Mouse (Mus musculus) kidney, postnatal 36 days (tissue): ENCODE measurements at regions not wholly inside any gene's neighbourhood (a gene's known extent, or its start where the extent isn't known, plus 50 kb on each side); places are given as distances from the start of the nearest gene placed in this dataset.

ENCODE experiments used
- DNase-seq, 2 experiments: peaks; one replicate each; pipeline ENCODE4 v3.0.0; 2021 to 2022; ENCODE audit warnings: mixed read lengths in 2 of 2

DNA sequence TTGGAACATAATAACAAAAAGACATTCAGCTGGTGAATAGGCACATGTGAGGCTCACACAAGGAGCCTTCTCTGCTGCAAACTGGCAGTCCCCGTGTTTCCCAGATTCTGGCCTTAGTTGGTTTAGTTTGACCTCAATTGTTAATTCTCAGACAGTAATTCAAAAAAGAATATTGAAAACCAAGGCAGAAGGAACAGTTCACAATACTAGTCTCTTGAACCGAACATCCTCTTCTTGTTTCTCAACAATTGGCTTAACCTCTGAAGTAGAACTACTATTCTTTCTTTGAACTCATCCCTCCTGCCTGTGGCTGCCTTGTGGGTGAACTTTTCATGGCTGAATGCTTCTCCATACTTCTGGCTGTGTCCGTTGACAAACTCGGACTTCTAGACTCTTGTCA, 110.4 kb upstream of the Neil3 start:
- DNase-seq: no peak

DNA sequence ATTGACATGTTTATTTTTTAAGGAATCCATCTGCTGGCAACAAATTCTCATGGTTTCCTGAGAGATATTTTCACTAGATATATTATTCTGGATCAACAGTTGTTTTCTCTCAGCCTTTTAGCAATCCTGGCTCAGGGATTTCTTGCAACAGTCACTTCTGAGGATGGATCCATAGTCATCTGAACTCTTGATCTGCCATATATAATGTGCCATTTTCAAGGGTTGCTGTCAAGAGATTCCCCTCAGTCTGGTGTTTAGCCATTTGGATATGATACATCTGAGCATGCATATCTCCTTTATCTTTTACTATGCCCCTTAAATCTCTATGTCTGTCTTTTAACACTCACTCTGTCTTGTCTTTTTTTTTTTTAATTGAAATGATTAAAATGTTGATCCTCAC, 130.3 kb upstream of the Neil3 start:
- no peak for DNase-seq

DNA sequence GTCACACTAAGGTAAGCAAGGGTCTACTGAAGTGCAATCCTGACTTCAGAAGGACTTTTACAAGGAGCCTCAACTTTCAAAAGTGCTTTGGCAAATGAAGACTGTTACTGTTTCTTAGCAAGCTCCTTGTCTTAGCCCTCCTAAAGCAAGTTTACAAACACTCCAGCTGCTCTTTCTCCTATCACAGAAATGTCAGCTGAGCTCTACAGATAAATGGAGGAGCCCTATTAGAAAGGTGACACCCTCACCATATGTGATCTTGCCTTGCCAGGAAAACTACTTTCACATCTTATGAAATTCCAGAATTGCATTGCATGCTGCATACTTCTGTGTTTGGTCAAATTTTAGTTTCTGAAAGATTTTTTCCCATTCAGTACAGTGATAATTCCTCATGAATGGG, 136.6 kb upstream of the Neil3 start:
- no peak for DNase-seq

DNA sequence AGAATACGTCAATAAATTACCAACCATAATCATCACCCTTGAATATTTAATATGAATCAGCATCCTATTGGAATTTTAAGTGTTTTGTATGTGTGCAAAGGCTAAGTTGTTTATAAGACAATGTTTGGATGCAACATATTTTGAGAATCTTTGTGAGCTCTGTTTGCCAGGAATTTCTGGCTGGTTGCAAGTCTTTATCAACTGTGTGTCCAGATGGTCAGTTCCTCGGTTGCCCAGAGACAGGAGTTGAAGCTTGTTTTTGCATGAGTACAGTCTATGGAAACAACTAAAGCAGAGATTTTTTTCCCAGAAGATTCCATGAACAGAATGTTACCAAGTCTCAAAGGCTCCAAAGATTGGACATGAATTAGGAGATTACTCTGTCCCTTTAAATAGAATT, 142.0 kb upstream of the Neil3 start:
- no peak for DNase-seq

DNA sequence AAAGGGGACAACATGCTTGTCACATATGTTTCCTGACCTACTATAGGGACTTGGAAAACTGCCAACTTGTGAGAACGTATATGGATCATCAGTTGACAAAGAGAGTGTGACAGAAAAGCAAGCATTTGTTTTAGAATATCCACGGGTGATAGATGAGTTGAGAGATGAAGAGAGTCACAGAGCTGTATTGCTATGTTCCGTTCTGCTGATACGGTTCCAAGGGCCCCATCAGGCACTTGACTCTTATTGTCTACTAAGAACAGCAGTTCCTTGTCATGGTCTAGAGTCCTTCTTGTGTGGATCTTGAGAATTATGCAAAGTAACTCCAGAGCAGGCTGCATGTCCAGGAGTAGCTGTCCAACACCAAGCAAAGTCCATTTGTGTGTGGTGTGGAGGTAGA, 143.0 kb upstream of the Neil3 start:
- no peak for DNase-seq

DNA sequence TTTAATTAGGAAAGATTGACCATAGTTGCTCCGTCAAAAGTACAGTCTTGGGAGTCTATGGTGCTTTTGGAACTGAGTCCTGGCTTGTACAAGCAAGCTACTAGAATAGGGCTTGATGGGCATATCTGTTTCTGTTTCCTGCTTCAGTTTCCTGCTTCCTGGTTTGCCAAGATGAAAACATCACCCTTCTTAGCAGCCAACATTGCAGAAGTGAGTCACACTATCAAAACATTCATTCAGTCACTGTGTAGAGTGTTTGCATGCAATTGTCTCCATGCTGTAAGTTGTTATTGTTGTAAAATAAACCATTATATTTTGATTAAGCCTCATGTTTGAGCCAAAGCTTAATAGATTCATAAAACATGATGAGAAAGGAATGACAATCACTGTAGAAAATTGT, 149.3 kb upstream of the Neil3 start:
- no peak for DNase-seq

DNA sequence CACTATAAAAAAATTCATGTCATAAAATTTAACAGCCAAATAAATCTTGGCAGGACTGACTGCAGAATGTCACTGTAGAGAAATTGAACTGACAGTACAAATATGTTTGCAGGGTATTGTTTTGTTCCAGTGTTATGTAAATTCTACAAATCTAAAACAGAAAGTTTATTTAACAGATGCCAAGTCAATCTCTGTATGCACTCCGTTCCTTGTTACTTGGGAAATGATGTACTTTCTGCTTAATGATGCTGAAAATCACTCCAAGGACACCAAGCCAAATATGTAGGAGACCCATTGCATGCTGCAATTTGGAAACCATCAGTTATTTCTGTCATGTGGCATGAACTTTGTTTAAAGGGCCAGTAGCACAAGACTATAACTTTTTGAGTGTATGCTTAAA, 182.3 kb upstream of the Neil3 start:
- DNase-seq: no peak

DNA sequence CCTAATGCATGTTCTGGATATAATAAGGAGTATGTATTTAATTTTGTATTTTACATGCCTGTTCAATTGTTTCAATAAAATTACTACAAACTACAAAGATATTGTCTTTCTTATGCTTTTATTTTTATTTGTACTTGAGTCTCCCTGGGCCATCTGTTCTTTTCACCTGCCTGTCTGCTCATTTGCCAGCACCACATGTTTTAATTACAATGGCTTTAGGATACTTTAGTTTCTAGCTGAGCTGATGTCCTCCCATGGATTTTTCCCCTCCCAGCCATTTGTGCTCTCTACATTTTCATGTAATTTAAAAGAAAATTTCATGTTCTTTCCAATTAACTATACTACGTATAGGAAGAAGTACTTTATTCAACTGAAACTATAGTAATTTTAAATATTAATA, 188.5 kb upstream of the Neil3 start:
- no peak for DNase-seq

DNA sequence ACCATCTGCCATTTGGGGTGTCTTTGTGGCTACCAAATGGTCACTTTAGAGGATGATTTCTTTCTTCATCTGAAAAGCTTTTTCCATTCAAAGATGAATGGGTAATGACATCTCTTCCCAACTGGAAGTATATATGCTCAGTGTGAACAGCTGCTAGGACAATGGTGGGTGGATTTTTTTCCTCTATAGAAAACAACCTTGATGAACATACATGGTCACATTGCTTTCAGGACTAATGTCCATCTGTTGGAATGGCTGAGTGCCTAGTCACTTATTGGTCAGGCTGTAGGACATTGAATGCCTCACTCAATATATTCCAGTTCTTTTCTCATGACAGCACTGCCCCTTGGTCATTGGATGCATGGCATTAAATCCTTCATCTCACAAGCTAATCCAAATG, 209.0 kb upstream of the Neil3 start:
- DNase-seq: no peak

DNA sequence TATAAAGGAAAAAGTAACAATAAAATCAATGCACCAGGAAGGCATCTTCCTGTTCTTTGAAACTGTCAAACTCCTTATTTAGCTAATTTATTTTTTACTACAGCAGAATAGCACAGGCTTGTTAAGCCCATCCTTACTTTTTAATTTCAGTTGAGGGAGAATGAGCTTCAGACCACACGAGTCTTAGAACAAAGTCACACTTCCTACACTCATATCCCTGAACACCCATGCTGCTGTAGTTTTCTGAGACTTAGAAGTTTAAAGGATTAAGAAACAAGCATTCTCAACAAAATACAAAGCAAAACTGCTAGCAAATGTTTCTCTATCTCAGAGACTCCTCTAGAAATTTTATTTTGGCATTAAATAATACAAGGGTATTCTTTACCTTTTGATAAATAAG, 208.8 kb upstream of the Vegfc start:
- no peak for DNase-seq

DNA sequence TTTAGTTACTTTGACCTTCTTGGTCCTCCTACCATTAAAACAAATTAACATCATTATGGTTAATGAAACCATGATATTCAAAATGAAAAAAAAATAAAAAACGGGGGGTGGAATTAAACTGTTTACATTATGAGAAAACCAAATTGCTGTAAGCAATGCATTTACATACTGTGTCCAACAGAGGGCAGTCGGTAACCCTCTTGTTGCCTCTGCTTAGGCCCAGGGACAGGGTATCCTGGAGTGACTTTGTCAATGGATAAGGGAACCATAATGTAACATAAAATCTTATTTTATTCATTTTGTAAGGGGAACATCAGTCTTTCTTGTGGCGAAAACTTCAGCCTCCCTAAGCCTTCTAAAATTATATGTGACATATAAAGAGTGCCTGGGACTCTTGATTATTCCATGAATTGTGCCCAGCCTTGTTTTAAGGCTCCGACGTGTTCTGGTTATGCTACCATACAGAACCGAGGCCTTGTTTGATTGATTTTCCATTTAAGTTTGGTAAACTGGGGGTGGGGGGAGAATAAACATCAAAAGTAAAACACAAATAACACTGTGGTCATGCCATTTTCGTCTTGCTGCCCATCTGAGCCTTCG, 207.3 kb upstream of the Vegfc start:
- DNase-seq: peak; percentile 12 to 32

DNA sequence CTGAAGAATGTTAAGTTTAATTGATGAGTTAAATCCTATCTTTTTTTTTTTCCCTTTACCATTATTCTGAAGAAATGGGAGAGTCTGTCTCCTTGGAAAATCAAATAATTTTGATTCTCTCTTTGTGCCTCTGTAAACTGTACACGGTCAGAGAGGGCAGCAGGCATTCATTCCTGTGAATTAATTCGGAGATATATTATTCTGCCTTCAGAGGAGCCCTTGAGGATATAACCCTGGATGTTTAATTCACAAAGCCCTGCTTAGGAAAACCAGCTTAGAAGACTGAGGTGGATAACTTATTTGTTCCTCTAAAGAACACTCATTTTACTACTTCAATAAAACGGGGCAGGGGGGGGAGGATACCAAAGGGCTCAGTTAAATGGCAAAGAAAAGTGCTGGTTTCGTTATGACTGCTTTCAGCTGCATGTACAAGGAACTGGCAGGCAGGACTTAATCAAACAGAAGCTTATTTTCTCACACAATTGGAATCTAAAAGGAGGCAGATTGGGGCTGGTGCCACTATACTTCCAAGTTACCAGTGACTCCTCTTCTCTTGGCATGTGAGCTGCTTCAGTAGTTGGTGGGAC, 205.3 kb upstream of the Vegfc start:
- no peak for DNase-seq

DNA sequence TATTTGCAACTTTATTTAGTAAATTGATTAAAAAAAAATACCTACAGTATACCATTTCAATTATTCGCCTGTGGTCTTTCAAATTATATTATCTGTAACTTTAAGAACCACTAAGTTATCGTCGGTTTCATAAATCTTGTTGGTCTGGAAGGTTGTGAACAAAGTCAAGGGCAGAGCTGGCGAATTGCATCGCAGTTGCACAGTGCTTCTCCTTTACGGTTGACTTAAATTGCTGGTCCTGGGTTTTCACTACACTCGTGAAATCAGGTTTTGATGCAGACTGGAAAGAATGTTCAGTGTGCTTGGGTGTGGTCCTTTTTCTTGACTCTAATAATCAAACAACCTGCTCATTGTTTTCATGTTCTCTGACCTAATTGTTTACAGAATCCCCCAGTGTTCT, 198.6 kb upstream of the Vegfc start:
- no peak for DNase-seq

DNA sequence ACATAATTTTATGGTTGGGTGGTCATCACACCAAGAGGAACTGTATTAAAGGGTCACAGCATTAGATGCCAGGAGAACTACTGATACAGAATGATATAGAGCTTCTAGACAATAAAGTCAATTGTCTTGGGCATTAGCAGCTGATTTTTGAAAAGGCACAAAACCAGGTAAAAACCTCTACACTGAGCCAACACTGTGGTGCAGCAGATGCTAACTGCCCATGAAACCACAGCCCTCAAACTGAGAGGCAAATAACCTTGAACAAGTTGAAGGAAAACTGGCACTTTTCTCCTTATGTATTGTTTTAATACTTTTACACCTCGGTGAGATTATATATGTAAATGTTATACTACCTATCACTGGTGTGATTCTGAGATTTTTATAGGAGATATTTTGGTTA, 195.9 kb upstream of the Vegfc start:
- no peak for DNase-seq

DNA sequence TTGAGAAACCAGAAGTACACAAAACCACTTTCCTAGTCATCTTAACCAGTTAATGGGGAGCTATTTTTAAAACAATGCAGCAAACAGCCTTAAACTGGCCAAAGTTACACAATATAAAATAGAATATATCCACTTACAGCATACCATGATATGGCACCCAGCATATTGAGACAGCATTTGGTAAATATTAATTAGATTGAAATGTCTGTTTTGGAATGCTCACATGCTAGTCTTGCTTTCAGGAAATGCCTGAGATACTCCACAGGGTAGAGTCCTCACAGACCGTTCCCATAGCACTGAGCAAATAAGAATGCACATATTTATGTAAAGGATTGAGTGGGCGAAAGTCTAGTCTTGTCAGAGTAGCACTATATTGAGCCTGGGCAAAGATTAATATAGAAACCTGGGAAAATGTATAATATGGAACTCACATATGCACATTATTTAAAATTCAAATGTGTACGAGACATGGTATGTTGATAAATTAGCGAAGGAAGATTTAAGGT, 185.1 kb upstream of the Vegfc start:
- DNase-seq: no peak

DNA sequence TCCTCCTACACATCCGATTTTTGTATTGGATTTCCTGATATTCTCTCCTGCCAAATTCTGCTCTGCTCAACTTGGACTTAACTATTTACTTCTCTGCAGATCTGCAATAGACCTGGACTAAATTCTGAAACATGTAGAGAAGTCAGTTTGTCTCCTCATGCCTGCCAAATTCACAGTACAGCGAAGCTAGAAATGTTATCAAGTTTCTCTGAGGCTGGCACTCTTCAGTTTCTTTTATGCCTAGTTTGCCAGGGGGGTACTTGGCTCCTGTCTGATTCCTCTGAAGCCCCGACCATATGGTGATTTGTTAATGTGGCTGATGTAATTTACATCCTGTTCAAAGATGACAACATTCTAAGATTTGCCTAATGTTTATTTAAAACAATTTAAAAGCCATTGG, 184.6 kb upstream of the Vegfc start:
- DNase-seq: no peak

DNA sequence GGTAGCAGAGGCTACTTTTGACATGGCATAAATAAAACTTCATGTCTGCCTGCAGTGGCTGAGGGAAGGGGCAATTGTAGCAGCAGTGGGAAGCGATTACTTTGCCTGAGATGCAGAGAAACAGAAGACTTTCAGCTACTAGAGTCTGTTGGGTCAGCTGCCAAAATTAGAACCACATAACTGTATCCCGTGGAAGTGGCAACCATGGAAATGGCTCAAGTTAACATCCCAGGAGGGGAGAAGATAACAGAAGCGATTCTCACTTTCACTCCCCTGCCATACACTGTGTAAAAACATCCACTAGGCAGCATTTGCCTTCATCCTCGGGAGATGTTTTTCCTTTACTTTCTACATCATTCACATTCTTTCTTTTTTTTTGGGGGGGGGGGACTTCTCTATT, 155.1 kb upstream of the Vegfc start:
- DNase-seq: no peak

DNA sequence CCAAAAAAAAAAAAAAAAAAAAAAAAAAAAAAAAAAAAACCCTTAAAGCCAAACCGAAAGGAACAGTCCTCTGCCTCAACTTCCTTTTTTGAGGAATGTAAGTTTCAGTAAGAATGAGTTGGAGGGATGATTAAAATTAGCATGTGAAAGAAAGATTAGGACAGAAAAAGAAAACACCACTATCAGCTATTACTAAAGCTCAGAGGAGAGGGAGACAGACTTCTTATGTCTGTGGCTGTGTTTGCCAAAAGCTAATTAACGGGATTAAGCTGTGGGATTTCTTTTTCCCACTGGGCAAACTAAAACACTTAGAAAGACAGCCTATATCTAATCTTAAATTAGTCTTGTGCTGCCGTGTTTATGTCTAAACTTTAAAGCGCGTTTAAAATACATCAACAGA, 146.7 kb upstream of the Vegfc start:
- no peak for DNase-seq

DNA sequence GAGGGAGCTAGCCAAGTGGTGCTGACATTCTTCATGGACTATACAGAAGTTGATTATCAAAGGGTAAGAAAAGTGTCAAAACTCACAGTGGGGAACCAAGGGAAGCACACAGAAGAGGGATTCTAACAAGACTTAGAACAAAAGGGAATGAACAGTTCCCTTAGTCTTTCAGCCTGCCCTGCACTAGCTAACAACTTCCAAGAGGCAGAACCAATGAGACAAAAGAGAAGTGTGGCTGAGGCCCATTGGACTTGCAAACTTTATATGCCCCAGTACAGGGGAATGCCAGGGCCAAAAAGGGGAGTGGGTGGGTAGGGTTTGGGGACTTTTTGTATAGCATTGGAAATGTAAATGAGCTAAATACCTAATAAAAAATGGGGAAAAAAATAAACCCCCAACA, 139.0 kb upstream of the Vegfc start:
- DNase-seq: no peak

DNA sequence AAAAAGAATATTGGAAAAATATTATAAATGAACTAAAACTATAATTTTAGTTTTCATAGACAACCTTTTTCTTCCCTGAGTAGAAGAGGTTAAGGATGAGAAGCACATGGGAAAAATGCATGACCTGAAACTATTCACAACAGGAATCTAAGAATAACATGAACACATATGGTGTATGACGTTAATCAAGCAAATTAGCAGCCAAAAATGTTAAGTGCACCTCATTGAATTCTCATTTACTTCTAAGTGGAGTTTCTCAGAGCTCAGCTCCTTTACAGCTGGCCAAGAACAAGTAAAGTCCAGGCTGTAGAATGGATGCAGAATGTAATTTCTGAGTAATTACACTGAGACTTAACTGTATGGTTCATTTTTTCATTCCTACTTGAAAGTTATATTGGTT, 137.9 kb upstream of the Vegfc start:
- no peak for DNase-seq

DNA sequence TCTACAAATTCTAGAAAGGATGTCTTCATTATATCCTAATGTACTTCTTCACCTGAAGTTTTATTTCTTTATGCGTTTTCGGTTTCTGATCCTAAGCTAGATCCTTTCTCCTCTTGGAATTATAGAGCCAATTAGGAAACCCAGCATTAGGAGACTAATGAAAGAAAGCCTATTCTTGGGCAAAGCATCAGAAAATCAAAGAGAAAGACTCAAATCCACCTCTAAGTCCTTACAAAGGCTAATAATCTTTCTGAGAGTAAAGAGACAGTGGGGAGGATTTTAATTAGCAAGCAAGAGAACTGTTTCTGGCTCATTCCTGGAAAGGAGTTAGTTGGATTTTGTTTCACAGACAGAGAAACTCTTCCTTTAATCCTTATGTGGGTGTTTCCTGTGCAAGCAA, 136.3 kb upstream of the Vegfc start:
- no peak for DNase-seq

DNA sequence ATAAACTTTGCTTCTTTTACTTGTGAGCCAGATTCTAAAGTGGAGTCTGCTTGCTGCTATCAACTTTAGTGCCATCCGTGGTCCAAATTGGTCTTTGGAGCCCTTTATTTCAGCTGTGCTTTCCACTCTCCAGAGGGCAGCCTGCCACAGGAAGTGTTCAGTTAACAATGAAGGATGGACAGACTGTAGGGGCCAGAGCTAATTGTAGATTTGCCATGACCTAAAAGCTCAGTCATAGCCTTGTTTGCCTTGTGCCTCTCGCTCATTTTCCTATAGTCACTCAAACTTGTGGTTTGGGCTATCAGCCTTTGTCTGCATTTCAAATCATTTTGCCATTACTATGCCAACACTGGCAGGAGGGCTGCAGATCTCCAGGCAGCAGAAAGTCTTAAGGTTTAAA, 131.8 kb upstream of the Vegfc start:
- DNase-seq: no peak

DNA sequence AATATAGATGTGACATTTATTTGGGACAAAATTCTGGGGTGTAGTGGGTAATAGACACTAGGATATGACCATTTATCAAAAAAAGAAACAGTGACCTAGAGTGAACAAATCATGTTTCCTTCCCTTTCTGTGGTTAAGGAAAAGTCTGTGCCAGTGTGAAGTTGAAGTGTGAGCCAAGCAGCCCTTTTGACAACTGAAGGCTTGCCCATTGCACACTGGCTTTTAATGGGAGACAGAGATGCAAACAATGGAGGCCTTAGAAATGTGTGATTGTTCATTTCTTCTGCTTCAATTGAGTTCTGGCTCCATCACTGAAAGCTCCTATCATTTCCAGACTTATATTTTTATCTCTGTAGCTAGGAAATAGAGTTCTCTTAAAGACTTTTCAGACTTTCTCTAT, 130.0 kb upstream of the Vegfc start:
- DNase-seq: no peak

DNA sequence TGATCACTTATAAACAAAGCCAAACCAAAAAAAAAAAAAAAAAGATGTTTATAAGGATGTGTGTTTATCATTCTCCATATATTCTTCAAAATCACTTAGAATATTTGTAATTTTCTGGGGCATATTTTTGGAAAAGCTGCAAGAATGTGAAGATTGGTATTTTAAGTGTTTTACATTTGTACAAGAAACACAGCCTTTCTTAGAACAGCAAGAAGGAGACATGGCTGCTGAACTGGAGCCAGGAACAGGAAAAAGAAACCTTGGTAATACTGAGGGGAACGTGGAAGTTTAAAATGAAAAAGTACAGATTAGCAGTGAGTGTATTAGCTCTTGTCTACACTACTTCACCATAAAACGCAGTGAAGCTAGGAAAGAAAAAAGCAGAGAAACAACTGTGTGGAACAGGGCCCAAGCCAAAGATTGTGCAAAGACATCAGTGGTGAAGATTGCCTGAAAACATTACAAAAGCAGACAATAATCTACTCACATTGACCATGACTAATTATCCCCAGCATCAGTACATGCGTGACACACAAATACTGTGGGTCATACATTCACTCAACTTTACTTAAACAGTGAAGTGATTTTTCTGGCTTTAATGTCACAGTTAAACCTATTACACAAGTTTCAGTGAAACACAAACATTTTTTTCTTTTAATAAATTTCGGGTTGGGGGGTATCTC, 122.8 kb upstream of the Vegfc start:
- DNase-seq: no peak

DNA sequence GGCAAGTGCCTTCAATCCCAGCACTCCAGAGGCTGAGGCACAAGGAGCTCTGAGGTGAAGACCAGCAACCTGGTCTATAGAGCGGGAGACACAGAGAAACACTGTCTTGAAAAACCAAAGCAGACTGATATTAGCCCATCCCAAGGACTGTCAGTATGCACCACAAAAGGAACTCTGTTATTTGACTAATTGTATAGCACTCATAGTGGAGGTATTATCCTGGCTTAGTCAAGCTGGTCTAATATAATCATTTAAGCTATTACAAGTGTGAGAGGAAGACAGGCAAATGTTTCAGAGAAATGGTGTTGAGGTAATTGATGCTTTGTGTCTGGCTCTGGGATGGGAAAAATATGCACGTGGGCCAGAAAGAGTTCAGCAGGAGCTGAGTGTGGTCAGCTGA, 121.3 kb upstream of the Vegfc start:
- no peak for DNase-seq
